Mouse (Mus musculus): ENCODE measurements around the gene Cd33. TPM values are rescaled to one million over a fixed set of nuclear protein-coding genes. Genes with fewer than 3 reads are reported as not detected.

Cd33 gene
- polyA plus RNA-seq, 2 experiments, result 2.9 to 3.0 TPM

DNA sequence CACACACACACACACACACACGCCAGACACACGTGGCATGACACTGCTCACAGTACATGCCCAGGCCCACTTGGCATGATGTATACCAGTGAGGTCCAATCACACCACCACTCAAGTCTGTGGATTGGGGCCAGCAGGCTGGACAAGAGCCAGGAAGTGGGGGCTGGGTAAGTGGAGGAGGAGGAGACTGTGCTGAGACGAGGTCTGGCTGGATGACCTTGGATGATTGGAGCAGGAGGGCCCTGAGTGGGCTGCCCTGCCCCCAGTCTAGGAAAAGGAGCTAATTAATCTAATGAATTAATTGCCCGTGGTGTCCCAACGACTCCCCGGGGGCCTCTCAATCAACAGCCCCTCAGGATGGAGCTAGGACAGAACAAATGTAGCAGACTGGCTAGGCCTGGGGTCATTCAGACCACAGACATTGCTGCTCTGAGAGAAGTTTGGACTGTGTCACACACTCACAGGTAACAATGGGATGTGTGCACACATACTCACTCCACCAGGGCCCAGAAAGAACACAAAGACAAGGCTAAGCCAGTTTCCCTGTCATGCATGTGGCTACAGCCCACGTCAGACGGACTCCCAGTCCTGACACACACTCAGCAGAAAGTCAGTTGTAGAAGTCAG lies 62.0 kb downstream of the Cd33 start:
- 61% methylated on average over 8 of the region's 8 CpGs for WGBS
- Histone ChIP-seq H3K27me3 (ENCODE audit: control insufficient read depth, insufficient read depth, low read length) (peaks cover 10% of the 10 kb centered on the region; the same call in 1 of the 2 replicates), H3K4me2 (replicated peaks; ENCODE audit: low read depth, low read length, severe bottlenecking) (no peak overlapping the region), H3K9me3 (ENCODE audit: control insufficient read depth, low read length) (no peaks in the 10 kb centered on the region), H3K27ac (replicated peaks; ENCODE audit: low read depth, low read length) (no peak overlapping the region), H3K36me3 (ENCODE audit: control insufficient read depth, insufficient read depth, low read length) (0 out of 2 replicates have a peak, but pooled peaks cover 4% of the 10 kb centered on the region), H3K4me1 (ENCODE audit: control insufficient read depth, insufficient read depth, low read length) (no peaks in the 10 kb centered on the region), H3K4me3 (replicated peaks; ENCODE audit: low read length) (no peak overlapping the region), H3K9ac (ENCODE audit: low read depth, low read length, severe bottlenecking) (no peak overlapping the region)
- DNase-seq (ENCODE audit: low spot score) (no peak), ATAC-seq (ENCODE audit: low FRiP score, low read depth) (no peak)
- no peak for TF ChIP-seq POLR2A (IDR thresholded peaks at IDR 0.05; ENCODE audit: borderline replicate concordance, extremely low read depth, insufficient read depth, insufficient read length)

DNA sequence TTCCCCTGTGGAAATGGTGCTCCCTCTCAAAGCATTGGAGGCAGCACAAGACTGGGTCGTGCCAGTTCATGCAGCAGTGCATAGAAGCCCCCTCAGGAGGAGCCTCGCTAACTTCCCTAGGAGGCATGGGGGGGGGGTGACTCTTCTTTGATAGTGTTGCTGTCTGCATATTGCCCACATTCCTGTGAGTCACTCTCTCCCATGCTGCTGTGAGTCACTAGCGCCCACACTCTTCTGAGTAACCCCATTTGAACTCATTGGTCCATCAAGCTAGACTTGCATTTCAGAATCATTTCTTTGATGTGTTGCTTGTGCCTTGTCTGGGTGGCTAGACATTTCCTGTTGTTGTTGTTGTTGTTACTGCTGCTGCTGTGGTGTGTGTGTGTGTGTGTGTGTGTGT lies 63.0 kb downstream of the Cd33 start:
- no peak overlapping the region for H3K9ac ChIP-seq (ENCODE audit: low read depth, low read length, severe bottlenecking)
- no peak for ATAC-seq (ENCODE audit: low FRiP score, low read depth)
- no peaks in the 10 kb centered on the region for H3K4me1 ChIP-seq (ENCODE audit: control insufficient read depth, insufficient read depth, low read length)
- H3K27me3 ChIP-seq (ENCODE audit: control insufficient read depth, insufficient read depth, low read length), result peaks cover 20% of the 10 kb centered on the region
- 0 out of 2 replicates have a peak, but pooled peaks cover 4% of the 10 kb centered on the region for H3K36me3 ChIP-seq (ENCODE audit: control insufficient read depth, insufficient read depth, low read length)
- no peak for TF ChIP-seq POLR2A (IDR thresholded peaks at IDR 0.05; ENCODE audit: borderline replicate concordance, extremely low read depth, insufficient read depth, insufficient read length)
- 84% methylated on average over 3 of the region's 3 CpGs for WGBS
- H3K4me2 ChIP-seq (replicated peaks; ENCODE audit: low read depth, low read length, severe bottlenecking), result no peak overlapping the region
- H3K4me3 ChIP-seq (replicated peaks; ENCODE audit: low read length), result no peak overlapping the region
- no peaks in the 10 kb centered on the region for H3K9me3 ChIP-seq (ENCODE audit: control insufficient read depth, low read length)
- DNase-seq (ENCODE audit: low spot score), result no peak
- H3K27ac ChIP-seq (replicated peaks; ENCODE audit: low read depth, low read length), result no peak overlapping the region

DNA sequence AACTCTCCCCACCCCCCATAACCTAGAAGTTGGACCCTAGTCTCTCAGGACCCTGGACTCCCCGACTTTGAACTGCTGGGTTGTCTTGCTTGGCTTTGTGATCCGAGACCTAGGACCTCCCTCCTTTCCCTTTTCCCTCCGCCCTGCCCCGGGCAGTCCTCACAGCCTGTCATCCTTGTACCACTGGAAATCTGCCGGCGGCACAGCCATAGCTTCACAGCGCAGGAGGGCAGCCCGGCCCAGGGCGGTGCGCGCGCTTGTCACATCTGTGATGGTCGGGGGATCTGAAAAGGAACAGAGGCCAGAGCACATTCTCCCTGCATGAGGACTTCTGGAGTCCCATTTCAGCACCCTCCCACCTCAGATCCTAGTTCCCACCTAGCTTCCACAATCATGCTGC lies 67.9 kb downstream of the Cd33 start:
- 0 out of 2 replicates have a peak, but pooled peaks cover 4% of the 10 kb centered on the region for H3K36me3 ChIP-seq (ENCODE audit: control insufficient read depth, insufficient read depth, low read length)
- H3K9me3 ChIP-seq (ENCODE audit: control insufficient read depth, low read length), result no peaks in the 10 kb centered on the region
- no peak overlapping the region for H3K4me3 ChIP-seq (replicated peaks; ENCODE audit: low read length)
- no peak overlapping the region for H3K27ac ChIP-seq (replicated peaks; ENCODE audit: low read depth, low read length)
- 12% methylated on average over 13 of the region's 13 CpGs for WGBS
- no peak for TF ChIP-seq POLR2A (IDR thresholded peaks at IDR 0.05; ENCODE audit: borderline replicate concordance, extremely low read depth, insufficient read depth, insufficient read length)
- peaks cover 28% of the 10 kb centered on the region for H3K27me3 ChIP-seq (ENCODE audit: control insufficient read depth, insufficient read depth, low read length)
- ATAC-seq (ENCODE audit: low FRiP score, low read depth) (no peak), DNase-seq (ENCODE audit: low spot score) (no peak)
- H3K4me2 ChIP-seq (replicated peaks; ENCODE audit: low read depth, low read length, severe bottlenecking), result no peak overlapping the region
- H3K4me1 ChIP-seq (ENCODE audit: control insufficient read depth, insufficient read depth, low read length), result no peaks in the 10 kb centered on the region
- no peak overlapping the region for H3K9ac ChIP-seq (ENCODE audit: low read depth, low read length, severe bottlenecking)

GRCm38 (mm10) chr7:43475706-43476105 lies 68.5 kb downstream of the Cd33 start:
- Histone ChIP-seq H3K4me3 (replicated peaks; ENCODE audit: low read length) (no peak overlapping the region), H3K36me3 (ENCODE audit: control insufficient read depth, insufficient read depth, low read length) (0 out of 2 replicates have a peak, but pooled peaks cover 4% of the 10 kb centered on the region), H3K9me3 (ENCODE audit: control insufficient read depth, low read length) (no peaks in the 10 kb centered on the region), H3K4me2 (replicated peaks; ENCODE audit: low read depth, low read length, severe bottlenecking) (no peak overlapping the region), H3K27me3 (ENCODE audit: control insufficient read depth, insufficient read depth, low read length) (peaks cover 28% of the 10 kb centered on the region), H3K27ac (replicated peaks; ENCODE audit: low read depth, low read length) (no peak overlapping the region), H3K4me1 (ENCODE audit: control insufficient read depth, insufficient read depth, low read length) (no peaks in the 10 kb centered on the region), H3K9ac (ENCODE audit: low read depth, low read length, severe bottlenecking) (no peak overlapping the region)
- no peak for TF ChIP-seq POLR2A (IDR thresholded peaks at IDR 0.05; ENCODE audit: borderline replicate concordance, extremely low read depth, insufficient read depth, insufficient read length)
- DNase-seq (ENCODE audit: low spot score) (no peak), ATAC-seq (ENCODE audit: low FRiP score, low read depth) (no peak)
- 8% methylated on average over 23 of the region's 23 CpGs for WGBS

Other genes with a start within 250 kb of the Cd33 start
- 10.7 and 14.1 TPM in 2 replicates for gene Zfp715, start 231.1 kb downstream of the Cd33 start, polyA plus RNA-seq (2012; rRNA removed)
- 16.2 and 17.9 TPM in 2 replicates for gene Zfp715, start 231.1 kb downstream of the Cd33 start, polyA plus RNA-seq (2014; fragmentation: Nextera tagmentation; extraction: Ambion mirVana)
- 0.19 and 0.28 TPM in 2 replicates for gene Siglecf, start 193.1 kb downstream of the Cd33 start, polyA plus RNA-seq (2012; rRNA removed)
- 0.18 and 0.28 TPM in 2 replicates for gene Siglecf, start 193.1 kb downstream of the Cd33 start, polyA plus RNA-seq (2014; fragmentation: Nextera tagmentation; extraction: Ambion mirVana)
- 0.13 and 0.29 TPM in 2 replicates for gene Siglecg, start 136.2 kb downstream of the Cd33 start, polyA plus RNA-seq (2012; rRNA removed)
- gene Siglecg, start 136.2 kb downstream of the Cd33 start, polyA plus RNA-seq (2014; fragmentation: Nextera tagmentation; extraction: Ambion mirVana), result 0.07 and 0.33 TPM in 2 replicates
- gene Lim2, start 116.8 kb downstream of the Cd33 start, polyA plus RNA-seq (2012; rRNA removed), result not detected in 2 replicates
- gene Lim2, start 116.8 kb downstream of the Cd33 start, polyA plus RNA-seq (2014; fragmentation: Nextera tagmentation; extraction: Ambion mirVana), result not detected in 2 replicates
- 0.68 and 0.88 TPM in 2 replicates for gene Nkg7, start 107.4 kb downstream of the Cd33 start, polyA plus RNA-seq (2012; rRNA removed)
- 1.7 and 2.3 TPM in 2 replicates for gene Nkg7, start 107.4 kb downstream of the Cd33 start, polyA plus RNA-seq (2014; fragmentation: Nextera tagmentation; extraction: Ambion mirVana)
- gene Cldnd2, start 103.6 kb downstream of the Cd33 start, polyA plus RNA-seq (2012; rRNA removed), result not detected in 2 replicates
- not detected in 2 replicates for gene Cldnd2, start 103.6 kb downstream of the Cd33 start, polyA plus RNA-seq (2014; fragmentation: Nextera tagmentation; extraction: Ambion mirVana)
- gene Etfb, start 100.3 kb downstream of the Cd33 start, polyA plus RNA-seq (2012; rRNA removed), result 93.3 and 153 TPM in 2 replicates
- gene Etfb, start 100.3 kb downstream of the Cd33 start, polyA plus RNA-seq (2014; fragmentation: Nextera tagmentation; extraction: Ambion mirVana), result 280 and 301 TPM in 2 replicates
- gene Gm45233, start 100.3 kb downstream of the Cd33 start, polyA plus RNA-seq (2012; rRNA removed), result 1.0 and 3.2 TPM in 2 replicates
- 0.26 and 0.63 TPM in 2 replicates for gene Gm45233, start 100.3 kb downstream of the Cd33 start, polyA plus RNA-seq (2014; fragmentation: Nextera tagmentation; extraction: Ambion mirVana)
- gene Vsig10l, start 81.3 kb downstream of the Cd33 start, polyA plus RNA-seq (2012; rRNA removed), result 6.6 and 8.4 TPM in 2 replicates
- 4.0 and 5.0 TPM in 2 replicates for gene Vsig10l, start 81.3 kb downstream of the Cd33 start, polyA plus RNA-seq (2014; fragmentation: Nextera tagmentation; extraction: Ambion mirVana)
- 25.1 and 34.7 TPM in 2 replicates for gene Iglon5, start 54.4 kb downstream of the Cd33 start, polyA plus RNA-seq (2012; rRNA removed)
- gene Iglon5, start 54.4 kb downstream of the Cd33 start, polyA plus RNA-seq (2014; fragmentation: Nextera tagmentation; extraction: Ambion mirVana), result 1.1 and 1.2 TPM in 2 replicates
- gene 4931406B18Rik, start 38.5 kb downstream of the Cd33 start, polyA plus RNA-seq (2012; rRNA removed), result not detected in 2 replicates
- not detected in 2 replicates for gene 4931406B18Rik, start 38.5 kb downstream of the Cd33 start, polyA plus RNA-seq (2014; fragmentation: Nextera tagmentation; extraction: Ambion mirVana)
- gene Zfp658, start 17.8 kb upstream of the Cd33 start, polyA plus RNA-seq (2012; rRNA removed), result 4.9 and 5.7 TPM in 2 replicates
- 3.6 and 3.8 TPM in 2 replicates for gene Zfp658, start 17.8 kb upstream of the Cd33 start, polyA plus RNA-seq (2014; fragmentation: Nextera tagmentation; extraction: Ambion mirVana)
- gene Zfp719, start 35.2 kb upstream of the Cd33 start, polyA plus RNA-seq (2012; rRNA removed), result 5.8 and 6.7 TPM in 2 replicates
- gene Zfp719, start 35.2 kb upstream of the Cd33 start, polyA plus RNA-seq (2014; fragmentation: Nextera tagmentation; extraction: Ambion mirVana), result 13.1 and 16.0 TPM in 2 replicates
- 0.04 and 0.11 TPM in 2 replicates for gene Zfp819, start 62.7 kb upstream of the Cd33 start, polyA plus RNA-seq (2012; rRNA removed)
- 0.19 TPM in 1 of 2 replicates, not detected in the other for gene Zfp819, start 62.7 kb upstream of the Cd33 start, polyA plus RNA-seq (2014; fragmentation: Nextera tagmentation; extraction: Ambion mirVana)
- gene Ceacam18, start 90.3 kb upstream of the Cd33 start, polyA plus RNA-seq (2012; rRNA removed), result not detected in 2 replicates
- not detected in 2 replicates for gene Ceacam18, start 90.3 kb upstream of the Cd33 start, polyA plus RNA-seq (2014; fragmentation: Nextera tagmentation; extraction: Ambion mirVana)
- 0.65 and 1.1 TPM in 2 replicates for gene Siglece, start 115.7 kb upstream of the Cd33 start, polyA plus RNA-seq (2012; rRNA removed)
- 0.55 and 1.1 TPM in 2 replicates for gene Siglece, start 115.7 kb upstream of the Cd33 start, polyA plus RNA-seq (2014; fragmentation: Nextera tagmentation; extraction: Ambion mirVana)
- 13.4 and 15.8 TPM in 2 replicates for gene Ctu1, start 127.6 kb upstream of the Cd33 start, polyA plus RNA-seq (2012; rRNA removed)
- 11.2 and 12.0 TPM in 2 replicates for gene Ctu1, start 127.6 kb upstream of the Cd33 start, polyA plus RNA-seq (2014; fragmentation: Nextera tagmentation; extraction: Ambion mirVana)
- gene Klk14, start 146.0 kb upstream of the Cd33 start, polyA plus RNA-seq (2012; rRNA removed), result 0.14 and 0.20 TPM in 2 replicates
- gene Klk14, start 146.0 kb upstream of the Cd33 start, polyA plus RNA-seq (2014; fragmentation: Nextera tagmentation; extraction: Ambion mirVana), result not detected in 2 replicates
- 1.7 and 1.8 TPM in 2 replicates for gene Klk13, start 168.1 kb upstream of the Cd33 start, polyA plus RNA-seq (2012; rRNA removed)
- 2.9 and 3.7 TPM in 2 replicates for gene Klk13, start 168.1 kb upstream of the Cd33 start, polyA plus RNA-seq (2014; fragmentation: Nextera tagmentation; extraction: Ambion mirVana)
- gene Klk12, start 224.5 kb upstream of the Cd33 start, polyA plus RNA-seq (2012; rRNA removed), result not detected in 2 replicates
- not detected in 2 replicates for gene Klk12, start 224.5 kb upstream of the Cd33 start, polyA plus RNA-seq (2014; fragmentation: Nextera tagmentation; extraction: Ambion mirVana)
- 3.5 and 3.8 TPM in 2 replicates for gene Klk11, start 230.2 kb upstream of the Cd33 start, polyA plus RNA-seq (2012; rRNA removed)
- 1.6 and 3.4 TPM in 2 replicates for gene Klk11, start 230.2 kb upstream of the Cd33 start, polyA plus RNA-seq (2014; fragmentation: Nextera tagmentation; extraction: Ambion mirVana)
- gene Klk10, start 236.6 kb upstream of the Cd33 start, polyA plus RNA-seq (2012; rRNA removed), result 6.8 and 7.4 TPM in 2 replicates
- gene Klk10, start 236.6 kb upstream of the Cd33 start, polyA plus RNA-seq (2014; fragmentation: Nextera tagmentation; extraction: Ambion mirVana), result 7.5 and 7.8 TPM in 2 replicates
- gene Klk9, start 247.5 kb upstream of the Cd33 start, polyA plus RNA-seq (2012; rRNA removed), result 0.14 and 0.21 TPM in 2 replicates
- gene Klk9, start 247.5 kb upstream of the Cd33 start, polyA plus RNA-seq (2014; fragmentation: Nextera tagmentation; extraction: Ambion mirVana), result 0.21 and 0.53 TPM in 2 replicates

Data from limb, embryonic 14.5 days (tissue).